Mouse (Mus musculus) hindbrain, embryonic 12.5 days (tissue): ENCODE data around the gene Coil. TPM values are rescaled to one million over a fixed set of nuclear protein-coding genes. Genes with fewer than 3 reads are reported as not detected.
"Not testable (repeated sequence)": the region's sequence is repeated elsewhere in the genome, so short reads cannot be mapped to it uniquely, and the experiment has no call there.

ENCODE experiments used
- ATAC-seq: fragments of 200-750 bp; cut with Nextera tagmentation; 2 replicates; pipeline ENCODE4 v1.8.0; 2017; ENCODE audit warnings: moderate TSS enrichment; ENCODE audit not compliant: low FRiP score
- H3K27ac ChIP-seq: fragments of 300-500 bp; sonication (generic); 2 replicates; pipeline ENCODE4 v1.5.1; 2016; ENCODE audit warnings: mild to moderate bottlenecking
- H3K27me3 ChIP-seq: fragments of 300-500 bp; sonication (generic); 2 replicates; pipeline ENCODE4 v1.6.1; 2016; ENCODE audit warnings: mild to moderate bottlenecking
- H3K36me3 ChIP-seq: fragments of 300-500 bp; sonication (generic); 2 replicates; pipeline ENCODE4 v1.6.1; 2016; ENCODE audit warnings: mild to moderate bottlenecking
- H3K4me1 ChIP-seq: fragments of 300-500 bp; sonication (generic); 2 replicates; pipeline ENCODE4 v1.6.1; 2016
- H3K4me2 ChIP-seq: fragments of 300-500 bp; sonication (generic); replicated peaks from 2 replicates; pipeline ENCODE4 v1.6.1; 2016; ENCODE audit warnings: mild to moderate bottlenecking
- H3K4me3 ChIP-seq: fragments of 300-500 bp; sonication (generic); 2 replicates; pipeline ENCODE4 v1.5.1; 2016; ENCODE audit warnings: mild to moderate bottlenecking
- H3K9ac ChIP-seq: fragments of 300-500 bp; sonication (generic); 2 replicates; pipeline ENCODE4 v1.6.1; 2016; ENCODE audit warnings: mild to moderate bottlenecking, moderate library complexity
- H3K9me3 ChIP-seq: fragments of 300-500 bp; sonication (generic); replicated peaks from 2 replicates; pipeline ENCODE4 v1.6.1; 2016; ENCODE audit warnings: mild to moderate bottlenecking
- WGBS: fragments of 180-500 bp; shearing (Covaris S2); methylation state at CpG from one replicate; pipeline ENCODE4 v1.1.7; 2016; 5-methylcytosine and 5-hydroxymethylcytosine counted together
- polyA plus RNA-seq: library from polyadenylated mRNA; unstranded; fragments of >200 nt; fragmentation: Nextera tagmentation; extraction: Ambion mirVana; gene quantifications from 2 replicates; pipeline ENCODE4 v1.2.1, GENCODE M21; 2016

Coil gene
- polyA plus RNA-seq, 1 experiment from 2014 or later, result 32.0 TPM

DNA sequence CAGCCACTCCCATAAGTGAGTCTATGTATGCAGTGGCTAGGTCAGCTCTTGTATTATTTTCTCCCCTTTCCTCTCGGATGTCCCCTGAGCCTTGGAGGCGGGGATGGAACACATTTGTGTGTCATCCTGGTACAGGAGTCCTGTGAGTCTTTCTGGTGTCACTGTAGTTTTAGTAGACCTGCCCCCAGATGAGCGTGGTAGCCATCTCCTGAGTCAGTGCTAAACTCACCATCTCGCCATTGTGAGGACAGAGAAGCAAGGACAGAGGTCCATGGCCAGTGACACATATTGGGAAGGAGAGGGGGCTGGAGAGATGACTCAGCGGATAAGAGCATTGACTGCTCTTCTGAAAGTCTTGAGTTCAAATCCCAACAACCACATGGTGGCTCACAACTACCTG, 7.1 kb downstream of the Coil start:
- ATAC-seq, result no peak
- Histone ChIP-seq H3K9me3 (no peaks in the 10 kb centered on the region), H3K27me3 (no peaks in the 10 kb centered on the region), H3K4me1 (peaks cover 11% of the 10 kb centered on the region), H3K4me3 (no peak overlapping the region), H3K27ac (no peak overlapping the region), H3K4me2 (no peak overlapping the region), H3K36me3 (peaks cover 11% of the 10 kb centered on the region), H3K9ac (no peak overlapping the region)
- WGBS, result 92% methylated on average over 5 of the region's 5 CpGs

DNA sequence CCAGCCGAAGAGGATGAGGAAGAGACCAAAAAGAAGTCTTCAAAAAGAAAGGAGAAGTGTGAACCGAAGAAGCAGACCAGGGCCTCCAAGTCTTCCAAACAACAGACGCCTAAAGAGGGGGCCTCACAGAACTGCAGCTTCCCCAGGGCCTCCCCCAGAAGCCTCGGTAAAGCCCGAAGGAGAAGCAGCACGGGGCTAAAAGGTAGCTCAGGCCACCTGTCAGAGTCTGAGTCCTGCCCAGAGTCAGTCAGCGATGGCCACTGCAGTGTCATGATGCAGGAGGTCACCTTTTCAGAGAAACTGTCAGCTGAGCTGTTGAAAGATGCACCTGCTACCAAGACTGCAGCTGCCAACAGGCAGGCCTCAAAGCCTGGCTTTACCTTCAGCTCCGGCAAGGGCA, 11.3 kb downstream of the Coil start:
- Histone ChIP-seq H3K4me1 (no peaks in the 10 kb centered on the region), H3K9ac (no peak overlapping the region), H3K4me2 (no peak overlapping the region), H3K27ac (no peak overlapping the region), H3K36me3 (peaks cover 45% of the 10 kb centered on the region), H3K4me3 (no peak overlapping the region), H3K9me3 (no peaks in the 10 kb centered on the region), H3K27me3 (no peaks in the 10 kb centered on the region)
- no peak for ATAC-seq
- 83% methylated on average over 8 of the region's 8 CpGs for WGBS

DNA sequence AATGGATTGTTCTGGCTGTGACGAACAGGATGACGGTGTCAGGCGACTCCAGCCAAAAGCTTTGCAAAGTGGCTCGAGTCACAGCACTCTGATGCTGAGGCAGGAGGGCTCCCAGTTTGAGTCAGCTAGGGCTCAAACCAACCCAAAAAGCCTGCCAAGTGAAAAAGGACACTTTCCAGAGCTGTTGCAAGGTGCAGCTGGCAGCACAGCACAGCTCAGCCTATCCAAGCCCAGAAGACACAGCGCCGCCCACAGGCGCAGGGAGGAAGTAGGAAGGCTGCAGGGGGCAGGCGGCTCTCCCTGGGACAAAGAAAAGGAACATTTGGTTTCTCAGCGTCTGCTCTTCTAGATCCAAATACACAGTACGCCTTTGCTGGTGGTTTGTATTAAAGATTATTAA, 16.6 kb downstream of the Coil start:
- Histone ChIP-seq H3K36me3 (peaks cover 58% of the 10 kb centered on the region), H3K4me2 (no peak overlapping the region), H3K27me3 (no peaks in the 10 kb centered on the region), H3K9me3 (no peaks in the 10 kb centered on the region), H3K27ac (no peak overlapping the region), H3K4me1 (no peaks in the 10 kb centered on the region), H3K4me3 (no peak overlapping the region), H3K9ac (no peak overlapping the region)
- WGBS, result 86% methylated on average over 10 of the region's 10 CpGs
- ATAC-seq, result no peak

DNA sequence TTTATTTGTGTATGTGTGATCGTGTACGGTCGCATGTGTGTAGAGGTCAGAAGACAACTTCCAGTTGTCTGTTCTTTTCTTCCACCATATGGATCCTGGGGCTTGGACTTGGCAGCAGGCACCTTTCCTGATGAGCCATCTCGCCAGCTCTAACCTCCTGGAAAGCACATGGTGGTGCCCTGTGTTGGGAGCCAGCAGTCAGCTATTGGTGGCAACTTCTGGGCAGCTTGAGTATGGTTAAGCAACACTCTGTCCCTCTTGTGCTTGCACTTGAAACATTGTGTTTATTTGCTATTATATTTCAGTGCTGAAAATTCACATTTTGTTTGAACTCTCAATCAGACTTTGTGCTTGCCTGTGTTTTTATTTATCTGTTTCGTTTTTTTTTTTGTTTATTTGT, 18.9 kb downstream of the Coil start:
- ATAC-seq, result no peak
- Histone ChIP-seq H3K9ac (no peak overlapping the region), H3K27me3 (no peaks in the 10 kb centered on the region), H3K4me1 (no peaks in the 10 kb centered on the region), H3K9me3 (no peaks in the 10 kb centered on the region), H3K4me2 (no peak overlapping the region), H3K4me3 (no peak overlapping the region), H3K36me3 (peaks cover 37% of the 10 kb centered on the region), H3K27ac (no peak overlapping the region)
- 78% methylated on average over 5 of the region's 5 CpGs for WGBS

DNA sequence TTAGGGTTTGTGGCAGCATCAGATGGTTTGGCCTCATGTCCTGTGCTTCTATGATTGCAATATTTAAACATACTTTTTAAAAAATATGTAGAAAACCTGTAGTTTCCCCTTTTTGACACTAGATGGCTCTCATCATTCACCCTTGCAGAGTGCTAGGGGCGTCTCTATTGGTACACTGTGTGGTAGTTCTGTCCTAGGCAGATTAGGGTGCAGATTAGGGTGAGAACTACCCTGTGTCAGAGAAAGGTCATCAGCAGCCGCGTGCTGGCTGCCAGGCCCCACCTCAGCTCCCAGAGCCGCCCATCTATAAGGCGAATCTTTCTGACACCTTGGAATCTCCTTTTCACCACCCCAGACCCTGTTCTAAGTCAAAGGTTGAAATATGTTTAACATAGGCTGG, 19.5 kb downstream of the Coil start:
- no peaks in the 10 kb centered on the region for H3K27me3 ChIP-seq
- WGBS, result 82% methylated on average over 5 of the region's 5 CpGs
- no peak overlapping the region for H3K4me2 ChIP-seq
- no peaks in the 10 kb centered on the region for H3K9me3 ChIP-seq
- H3K36me3 ChIP-seq, result peaks cover 32% of the 10 kb centered on the region
- H3K4me1 ChIP-seq, result no peaks in the 10 kb centered on the region
- no peak for ATAC-seq
- H3K27ac ChIP-seq, result no peak overlapping the region
- no peak overlapping the region for H3K9ac ChIP-seq
- no peak overlapping the region for H3K4me3 ChIP-seq

DNA sequence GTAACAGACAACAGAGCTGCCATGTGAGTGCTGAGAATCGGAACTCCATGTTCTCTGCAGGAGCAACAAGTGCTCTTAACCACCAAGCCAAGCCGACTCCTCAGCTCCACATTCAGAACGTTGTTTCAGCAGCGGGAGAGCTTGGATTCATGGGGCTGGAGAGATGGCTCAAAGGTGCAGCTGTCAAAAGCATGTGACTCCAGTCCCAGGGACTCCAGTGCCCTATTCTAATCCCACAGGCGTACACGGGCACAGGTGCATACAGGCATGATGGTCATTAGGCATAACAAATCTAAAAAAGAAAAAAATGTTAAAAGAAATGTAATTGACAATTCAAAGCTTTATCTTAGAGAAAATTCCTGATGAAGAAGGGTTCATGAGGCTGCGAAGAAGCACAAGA, 23.1 kb downstream of the Coil start:
- no peaks in the 10 kb centered on the region for H3K4me1 ChIP-seq
- WGBS, result 50% methylated on average over 7 of the region's 7 CpGs
- no peak for ATAC-seq

DNA sequence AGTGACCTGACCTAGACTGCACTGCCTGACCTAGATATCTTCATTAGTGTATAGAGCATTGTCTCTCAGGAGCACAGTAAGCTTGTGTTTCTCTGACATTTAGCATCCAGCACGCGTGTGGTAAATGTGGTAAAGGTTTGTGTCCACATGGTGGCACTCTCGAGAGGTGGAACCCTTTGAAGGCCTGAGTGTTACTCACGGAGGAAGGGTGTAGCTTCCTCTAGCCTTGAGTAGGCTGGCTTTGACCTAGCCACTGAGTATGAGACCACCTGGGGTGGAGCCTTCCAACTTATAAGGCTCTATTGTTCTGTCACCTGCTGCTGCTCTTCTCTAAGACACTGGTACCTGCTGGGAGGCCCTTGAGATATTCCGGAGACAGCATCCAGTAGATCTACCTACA, 23.6 kb downstream of the Coil start:
- Histone ChIP-seq H3K27me3 (peaks cover 6% of the 10 kb centered on the region), H3K27ac (no peak overlapping the region), H3K36me3 (peaks cover 9% of the 10 kb centered on the region), H3K9me3 (no peaks in the 10 kb centered on the region), H3K4me3 (no peak overlapping the region), H3K4me2 (no peak overlapping the region), H3K9ac (no peak overlapping the region), H3K4me1 (no peaks in the 10 kb centered on the region)
- ATAC-seq, result no peak
- WGBS, result 14% methylated on average over 5 of the region's 5 CpGs

More for the DNA sequence above, 23.1 kb downstream of the Coil start:
- Histone ChIP-seq H3K4me2 (no peak overlapping the region), H3K27me3 (peaks cover 2% of the 10 kb centered on the region; the same call in 1 of the 2 replicates), H3K4me3 (no peak overlapping the region), H3K36me3 (peaks cover 9% of the 10 kb centered on the region), H3K9ac (no peak overlapping the region), H3K9me3 (no peaks in the 10 kb centered on the region), H3K27ac (no peak overlapping the region)

DNA sequence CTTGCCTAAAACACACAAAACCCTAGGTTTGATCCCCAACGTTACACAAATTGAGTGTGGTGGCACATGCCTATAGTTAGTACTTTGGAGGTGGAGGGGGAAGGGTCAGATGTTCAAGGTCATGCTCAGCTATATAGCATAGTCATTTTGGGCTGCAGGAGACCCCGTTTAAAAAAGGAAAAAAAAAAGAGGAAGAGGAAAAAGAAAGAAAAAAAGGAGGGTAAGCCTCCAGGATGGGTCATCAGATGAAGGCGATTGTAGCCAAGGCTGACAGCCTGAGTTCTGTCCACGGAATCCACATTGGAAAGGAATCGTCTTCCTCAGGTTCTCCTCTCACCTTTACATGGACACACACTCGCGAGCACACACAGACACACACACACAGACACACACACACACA, 24.4 kb downstream of the Coil start:
- Histone ChIP-seq H3K27me3 (peaks cover 15% of the 10 kb centered on the region), H3K4me1 (peaks cover 5% of the 10 kb centered on the region; the same call in 1 of the 2 replicates), H3K36me3 (peaks cover 9% of the 10 kb centered on the region), H3K4me3 (no peak overlapping the region), H3K27ac (no peak overlapping the region), H3K9me3 (no peaks in the 10 kb centered on the region), H3K4me2 (no peak overlapping the region), H3K9ac (no peak overlapping the region)
- no peak for ATAC-seq
- 88% methylated on average over 7 of the region's 7 CpGs for WGBS

DNA sequence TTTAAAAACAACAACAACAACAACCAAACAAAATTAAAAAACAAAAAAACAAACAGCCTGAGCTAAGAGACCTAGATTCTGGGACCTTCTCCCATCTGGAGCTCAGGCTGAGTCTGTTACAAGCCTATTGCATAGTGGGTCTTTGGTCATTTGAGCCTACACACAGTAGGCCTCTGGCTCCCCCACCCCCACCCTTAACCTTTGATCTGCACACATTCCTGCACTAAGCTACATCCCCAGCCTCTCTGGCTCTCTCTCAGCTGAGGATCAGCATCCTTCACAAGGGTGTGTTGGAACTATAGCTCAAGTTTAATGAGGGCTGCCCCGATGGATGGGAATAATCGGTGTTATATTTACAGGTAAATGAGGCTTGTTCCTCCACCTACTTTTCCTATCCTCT, 25.6 kb downstream of the Coil start:
- Histone ChIP-seq H3K4me3 (no peak overlapping the region), H3K36me3 (peaks cover 8% of the 10 kb centered on the region), H3K27ac (no peak overlapping the region), H3K4me1 (peaks cover 8% of the 10 kb centered on the region; the same call in 1 of the 2 replicates), H3K9ac (no peak overlapping the region), H3K9me3 (no peaks in the 10 kb centered on the region), H3K27me3 (peaks cover 26% of the 10 kb centered on the region), H3K4me2 (no peak overlapping the region)
- WGBS, result 94% methylated on average over 2 of the region's 2 CpGs
- ATAC-seq, result no peak

DNA sequence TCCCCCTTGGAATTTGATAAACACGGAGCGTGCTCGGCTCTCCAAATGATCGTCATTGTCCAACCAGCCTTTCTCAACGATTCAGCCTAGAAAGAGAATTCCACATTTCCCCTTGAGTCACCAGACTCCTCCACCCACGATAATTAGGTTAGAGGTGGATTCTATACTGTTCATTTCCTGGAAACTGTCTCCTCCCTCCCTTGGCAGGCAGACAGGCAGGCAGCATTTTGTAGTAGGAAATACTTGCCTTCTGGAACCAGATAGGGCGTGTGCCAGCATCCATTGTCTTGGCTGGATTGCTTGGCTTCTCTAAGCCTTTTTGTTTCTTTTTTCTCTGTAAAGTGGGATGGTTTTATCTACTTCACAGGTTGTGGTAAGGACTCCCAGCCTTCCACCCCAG, 26.4 kb downstream of the Coil start:
- H3K27me3 ChIP-seq, result peaks cover 26% of the 10 kb centered on the region
- ATAC-seq, result no peak
- no peak overlapping the region for H3K27ac ChIP-seq
- H3K9me3 ChIP-seq, result no peaks in the 10 kb centered on the region
- H3K36me3 ChIP-seq, result no peaks in the 10 kb centered on the region
- no peak overlapping the region for H3K9ac ChIP-seq
- H3K4me3 ChIP-seq, result no peak overlapping the region
- 78% methylated on average over 7 of the region's 7 CpGs for WGBS
- no peak overlapping the region for H3K4me2 ChIP-seq
- peaks cover 8% of the 10 kb centered on the region; the same call in 1 of the 2 replicates for H3K4me1 ChIP-seq

DNA sequence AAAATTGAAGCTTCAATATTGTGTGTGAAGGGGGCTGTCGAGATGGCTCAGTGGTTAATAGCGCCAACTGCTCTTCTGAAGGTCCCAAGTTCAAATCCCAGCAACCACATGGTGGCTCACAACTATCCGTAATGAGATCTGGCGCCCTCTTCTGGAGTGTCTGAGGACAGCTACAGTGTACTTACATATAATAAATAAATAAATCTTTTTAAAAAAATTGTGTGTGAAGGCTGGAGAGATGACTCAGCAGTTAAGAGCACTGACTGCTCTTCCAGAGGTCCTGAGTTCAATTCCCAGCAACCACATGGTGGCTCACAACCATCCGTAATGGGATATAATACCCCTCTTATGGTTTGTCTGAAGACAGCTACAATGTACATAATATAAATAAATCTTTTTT, 27.3 kb downstream of the Coil start:
- ATAC-seq, H3K36me3 ChIP-seq, H3K9ac ChIP-seq, H3K9me3 ChIP-seq, H3K4me2 ChIP-seq, H3K27ac ChIP-seq, H3K4me3 ChIP-seq, H3K4me1 ChIP-seq: not testable (repeated sequence)
- 87% methylated on average over 5 of the region's 5 CpGs for WGBS
- H3K27me3 ChIP-seq, result peaks cover 26% of the 10 kb centered on the region

DNA sequence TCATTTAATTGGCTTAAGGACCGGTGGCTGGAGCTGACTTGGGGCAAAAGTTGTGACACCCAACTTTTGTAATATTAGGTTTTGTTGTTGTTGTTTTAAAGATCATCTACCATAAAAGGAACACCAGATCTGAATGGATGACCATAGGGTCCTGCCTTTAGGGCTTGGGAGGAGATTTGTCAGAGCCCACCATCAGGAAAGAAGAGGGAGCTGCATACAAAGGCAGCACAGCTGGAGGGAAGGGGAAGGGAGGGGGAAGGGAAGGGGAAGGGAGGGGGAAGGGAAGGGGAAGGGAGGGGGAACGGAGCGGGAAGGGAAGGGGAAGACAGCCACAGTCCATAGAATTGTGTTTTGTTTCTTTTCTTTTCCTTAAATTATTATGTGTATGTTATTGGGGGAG, 28.4 kb downstream of the Coil start:
- no peak overlapping the region for H3K4me3 ChIP-seq
- H3K9ac ChIP-seq, result no peak overlapping the region
- peaks cover 8% of the 10 kb centered on the region for H3K4me1 ChIP-seq
- 11% methylated on average over 3 of the region's 3 CpGs for whole genome bisulfite sequencing
- H3K9me3 ChIP-seq, result no peaks in the 10 kb centered on the region
- no peak overlapping the region for H3K4me2 ChIP-seq
- H3K27me3 ChIP-seq, result peaks cover 26% of the 10 kb centered on the region
- no peak for ATAC-seq
- no peaks in the 10 kb centered on the region for H3K36me3 ChIP-seq
- H3K27ac ChIP-seq, result no peak overlapping the region

DNA sequence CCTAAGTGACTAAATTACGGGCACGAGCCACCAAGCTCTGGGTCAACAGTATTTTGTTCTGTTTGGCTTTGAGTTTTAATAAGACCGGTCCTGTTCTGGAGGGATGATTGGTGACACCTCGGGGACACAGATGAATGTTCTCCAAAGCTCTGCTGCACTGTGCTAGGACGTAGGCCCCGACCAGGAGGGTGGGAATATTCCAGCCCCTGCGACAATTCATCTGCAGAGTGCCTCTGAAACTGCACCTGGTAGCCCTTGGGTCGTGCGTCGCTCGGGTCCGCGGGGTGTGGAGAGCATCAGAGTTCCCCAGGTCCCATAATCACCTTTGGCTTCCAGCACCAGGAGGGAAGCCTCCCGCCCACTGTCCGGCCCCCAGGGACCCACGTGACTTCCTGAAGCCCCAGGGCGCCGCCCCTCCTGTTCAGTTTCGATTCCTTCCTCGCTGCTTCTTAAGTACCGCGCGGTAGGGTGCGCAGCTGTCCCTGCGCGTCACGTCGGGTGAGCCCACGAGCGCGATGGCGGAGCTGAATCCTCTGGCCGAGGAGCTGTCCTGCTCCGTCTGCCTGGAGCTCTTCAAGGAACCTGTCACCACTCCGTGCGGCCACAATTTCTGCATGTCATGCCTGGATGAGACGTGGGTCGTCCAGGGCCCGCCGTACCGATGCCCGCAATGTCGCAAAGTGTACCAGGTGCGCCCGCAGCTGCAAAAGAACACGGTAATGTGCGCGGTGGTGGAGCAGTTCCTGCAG, 29.1 kb downstream of the Coil start, which contains the start of gene Trim25:
Gene Trim25 (plus strand): TSS at position 403 of the 749 bp plus-strand sequence.
- Histone ChIP-seq H3K4me3 (peak within 1 kb of the TSS; percentile 37), H3K4me2 (peak within 1 kb of the TSS; percentile 47), H3K9me3 (no peaks in the 10 kb centered on the region), H3K4me1 (peaks cover 8% of the 10 kb centered on the region), H3K36me3 (no peaks in the 10 kb centered on the region), H3K9ac (peak within 1 kb of the TSS; percentile 3; the same call in 1 of the 2 replicates), H3K27ac (no peak within 1 kb of the TSS), H3K27me3 (peaks cover 26% of the 10 kb centered on the region)
- 3% methylated on average over 48 of the region's 48 CpGs for WGBS
- ATAC-seq, result peak; percentile 46; the same call in 1 of the 2 replicates
